Mouse (Mus musculus): ENCODE measurements at regions not wholly inside any gene's neighbourhood (a gene's known extent, or its start where the extent isn't known, plus 50 kb on each side); places are given as distances from the start of the nearest gene placed in this dataset.

GRCm38 (mm10) chr1:52553871-52554270, 53.4 kb upstream of the Nab1 start:
- no peak for ATAC-seq (replicated peaks in 1 of 2; ENCODE audit: insufficient read depth in 1 of 2, low FRiP score in 2 of 2, low TSS enrichment in 1 of 2, low read depth in 1 of 2, poor library complexity in 2 of 2, severe bottlenecking in 2 of 2)

DNA sequence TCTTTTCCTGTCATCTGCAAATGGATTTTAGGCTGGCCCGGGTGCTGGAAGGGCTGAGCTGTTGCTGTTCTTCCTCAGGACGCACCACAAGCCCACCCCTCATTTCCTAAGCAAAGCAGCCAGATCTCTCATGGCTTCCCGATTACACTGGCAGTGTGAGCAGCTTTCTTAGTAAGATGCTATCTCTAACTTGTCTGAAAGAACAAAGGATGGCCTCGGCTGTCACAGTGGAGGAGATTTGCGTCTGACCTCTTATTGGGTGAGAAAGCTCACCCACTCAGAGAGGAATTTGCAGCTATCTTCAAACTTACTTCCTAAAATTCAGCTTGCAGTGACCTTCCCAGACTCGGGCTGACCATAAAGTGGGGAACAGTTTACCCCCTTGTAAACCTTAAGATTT, 64.7 kb upstream of the Nemp2 start:
- ATAC-seq (replicated peaks in 1 of 2; ENCODE audit: insufficient read depth in 1 of 2, low FRiP score in 2 of 2, low TSS enrichment in 1 of 2, low read depth in 1 of 2, poor library complexity in 2 of 2, severe bottlenecking in 2 of 2), result no peak

DNA sequence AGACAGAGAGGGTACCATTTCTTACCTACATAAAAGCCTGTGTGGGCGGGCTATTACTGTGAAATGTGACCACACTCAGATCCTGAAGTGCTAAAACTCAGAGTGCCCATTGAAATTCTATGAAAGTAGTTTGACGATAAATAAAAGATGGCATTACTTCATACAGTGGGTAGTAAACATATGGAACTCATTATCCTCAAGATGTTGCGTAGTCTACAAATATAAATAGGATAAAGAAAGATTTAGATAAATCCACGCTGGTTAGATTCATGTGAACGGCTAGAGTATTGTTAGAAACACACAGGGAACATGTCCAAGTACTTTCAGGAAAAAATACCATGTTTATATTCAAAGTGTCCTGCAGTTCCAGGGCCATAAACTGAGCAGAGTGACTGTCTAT, 58.8 kb upstream of the Nemp2 start:
- ATAC-seq (replicated peaks in 1 of 2; ENCODE audit: insufficient read depth in 1 of 2, low FRiP score in 2 of 2, low TSS enrichment in 1 of 2, low read depth in 1 of 2, poor library complexity in 2 of 2, severe bottlenecking in 2 of 2), result no peak

DNA sequence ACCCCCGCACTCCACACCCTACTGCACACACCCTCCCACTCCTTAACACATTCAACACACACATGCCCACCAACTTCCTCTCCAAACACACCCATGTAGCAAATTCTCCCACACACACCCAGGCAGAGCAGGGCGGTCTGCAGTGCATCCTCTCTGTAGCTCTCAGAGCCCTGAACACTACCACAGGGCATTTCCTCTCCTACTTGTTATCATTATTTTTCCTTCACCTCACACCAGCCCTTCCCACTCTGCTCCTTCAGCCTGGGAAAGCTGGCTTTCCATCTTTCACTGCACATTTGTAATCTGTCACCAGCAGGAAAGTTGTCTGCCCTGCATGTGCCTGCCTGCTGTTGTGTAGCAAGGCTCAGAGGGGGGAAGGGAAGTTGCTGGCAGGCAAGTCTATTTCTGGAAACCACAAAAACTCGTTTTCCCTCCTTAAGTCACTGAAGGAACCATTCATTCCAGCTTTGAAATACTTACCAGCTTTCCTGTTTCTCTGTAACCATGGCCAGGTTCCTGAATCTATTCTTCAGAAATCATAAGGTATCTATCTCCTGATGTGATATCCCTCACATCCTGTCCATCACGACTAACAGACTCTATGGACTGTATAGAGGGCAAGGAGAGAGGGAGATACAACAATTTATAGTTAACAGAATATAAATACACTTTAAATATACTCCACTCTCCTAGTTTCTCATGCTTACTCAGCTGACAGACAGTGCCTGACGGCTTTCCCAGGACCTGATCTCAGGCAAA, 52.0 kb upstream of the Nemp2 start:
- ATAC-seq (replicated peaks in 1 of 2; ENCODE audit: insufficient read depth in 1 of 2, low FRiP score in 2 of 2, low TSS enrichment in 1 of 2, low read depth in 1 of 2, poor library complexity in 2 of 2, severe bottlenecking in 2 of 2), result peak; percentile 92 to 96

GRCm38 (mm10) chr1:52580132-52580896, 50.2 kb upstream of the Nemp2 start:
- no peak for ATAC-seq (replicated peaks in 1 of 2; ENCODE audit: insufficient read depth in 1 of 2, low FRiP score in 2 of 2, low TSS enrichment in 1 of 2, low read depth in 1 of 2, poor library complexity in 2 of 2, severe bottlenecking in 2 of 2)
